Mouse (Mus musculus) CD4-positive, CD25-positive, alpha-beta regulatory T cell (primary cell): ENCODE measurements around the gene Fgf10. TPM values are rescaled to one million over a fixed set of nuclear protein-coding genes. Genes with fewer than 3 reads are reported as not detected.

Source experiments
- polyA plus RNA-seq: library from polyadenylated mRNA; unstranded; fragments of 100-300 nt; shearing (Covaris generic); gene quantifications from one replicate; pipeline ENCODE4 v1.2.1, GENCODE M21; 2017

Gene Fgf10
- not detected for polyA plus RNA-seq

DNA sequence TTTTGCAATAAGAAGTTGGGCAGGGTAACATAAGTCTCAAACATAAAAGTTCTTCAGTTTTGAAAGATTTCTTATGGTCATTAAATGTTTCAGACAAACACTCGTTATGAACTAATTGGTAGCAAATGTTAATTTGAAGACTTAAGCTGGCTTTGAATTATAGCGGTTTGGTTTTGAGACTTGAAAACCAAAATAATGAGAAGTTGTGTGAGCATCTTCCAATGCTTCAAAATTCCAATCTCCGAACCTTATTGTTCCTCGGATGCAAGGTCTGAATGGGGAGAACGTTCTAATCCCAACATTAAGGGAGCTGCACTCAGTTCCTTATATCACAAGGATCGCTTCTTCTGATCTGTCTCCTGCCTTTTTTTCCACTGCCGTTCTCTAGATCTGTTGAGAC is at the start of gene Fgf10:
TSS of gene Fgf10 (plus strand) at position 301 of the 400 bp plus-strand sequence.

